Mouse (Mus musculus): ENCODE measurements around the gene Pdhx. TPM values are rescaled to one million over a fixed set of nuclear protein-coding genes. Genes with fewer than 3 reads are reported as not detected.

The Pdhx gene
- total RNA-seq, 1 experiment from 2014 or later = 15.2 TPM

- no peak for ATAC-seq (replicated peaks; ENCODE audit: insufficient number of reproducible peaks, low FRiP score, low TSS enrichment, poor library complexity, severe bottlenecking)
These were observed 5.6 kb downstream of the Pdhx start for GRCm38 (mm10) chr2:103067552-103068207.

GRCm38 (mm10) chr2:103066683-103067551 is 6.4 kb downstream of the Pdhx start:
- ATAC-seq (replicated peaks; ENCODE audit: insufficient number of reproducible peaks, low FRiP score, low TSS enrichment, poor library complexity, severe bottlenecking) = no peak

- no peak for ATAC-seq (replicated peaks; ENCODE audit: insufficient number of reproducible peaks, low FRiP score, low TSS enrichment, poor library complexity, severe bottlenecking)
These were observed 10.4 kb downstream of the Pdhx start for GRCm38 (mm10) chr2:103062865-103063264.

GRCm38 (mm10) chr2:103058266-103058665 is 15.0 kb downstream of the Pdhx start:
- no peak for ATAC-seq (replicated peaks; ENCODE audit: insufficient number of reproducible peaks, low FRiP score, low TSS enrichment, poor library complexity, severe bottlenecking)

DNA sequence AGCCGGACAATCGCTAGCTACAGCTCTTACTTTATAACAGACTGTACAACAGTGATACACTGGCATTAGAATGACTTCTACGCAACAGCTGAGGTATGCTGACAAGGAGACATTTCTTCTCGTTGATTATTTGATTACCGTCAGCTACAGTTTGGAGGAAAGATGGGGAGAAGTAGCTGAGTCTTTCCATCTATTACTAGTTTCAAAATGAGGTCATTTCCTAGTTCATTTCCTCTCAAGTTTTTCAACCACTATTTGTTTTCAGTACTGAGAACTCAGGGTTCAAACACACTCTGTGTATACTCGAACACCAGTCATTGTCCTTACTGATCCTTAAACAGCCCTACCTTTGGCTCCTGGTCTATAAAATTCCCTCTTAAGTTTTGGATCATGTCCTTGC is 17.5 kb downstream of the Pdhx start:
- ATAC-seq (replicated peaks; ENCODE audit: insufficient number of reproducible peaks, low FRiP score, low TSS enrichment, poor library complexity, severe bottlenecking) = no peak

DNA sequence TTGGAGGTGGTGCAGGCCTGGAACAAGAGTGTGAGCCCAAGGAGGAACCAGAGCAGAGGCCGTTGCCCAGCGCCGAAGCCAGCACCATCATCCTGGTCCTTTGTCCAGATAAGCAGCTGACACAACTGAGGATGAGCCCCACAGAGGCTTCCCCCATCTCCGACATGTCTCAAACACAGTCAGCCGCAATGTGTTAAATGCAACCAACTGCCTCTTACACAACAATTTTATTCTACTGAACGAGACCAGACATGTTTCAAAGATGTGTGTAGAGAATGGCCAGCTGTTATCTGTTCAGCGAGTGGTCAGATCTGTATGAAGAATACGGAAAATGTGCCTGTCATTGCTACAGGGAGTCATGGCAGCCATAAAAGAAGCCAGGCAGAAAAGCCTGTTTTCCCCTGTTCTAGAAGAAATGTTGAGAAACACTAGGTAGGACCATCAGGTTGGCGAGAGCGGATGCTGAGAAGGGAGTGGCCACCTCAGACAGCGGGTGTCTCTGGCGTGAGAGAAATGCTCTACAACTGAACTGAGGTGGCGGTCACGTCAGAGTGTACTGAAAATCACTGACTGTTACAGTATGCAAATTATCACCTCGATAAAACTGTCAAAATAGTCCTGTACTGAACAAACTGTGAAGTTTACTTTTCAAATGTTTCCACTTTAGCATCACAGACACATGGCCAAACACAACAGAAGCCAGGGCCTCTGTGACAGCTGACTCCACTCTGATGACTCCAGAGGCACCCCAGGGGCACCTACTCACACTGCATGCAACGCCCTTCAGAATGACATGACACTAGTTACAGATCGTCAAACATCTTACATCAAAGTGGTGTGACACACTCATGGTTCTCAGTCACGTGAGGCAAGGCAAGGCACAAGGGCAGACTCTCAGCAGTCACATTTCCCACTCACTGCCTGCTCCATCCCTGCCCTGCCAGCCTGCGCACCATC is 21.1 kb downstream of the Pdhx start:
- peak; percentile 47; the same call in 1 of the 2 replicates for ATAC-seq (replicated peaks; ENCODE audit: insufficient number of reproducible peaks, low FRiP score, low TSS enrichment, poor library complexity, severe bottlenecking)

DNA sequence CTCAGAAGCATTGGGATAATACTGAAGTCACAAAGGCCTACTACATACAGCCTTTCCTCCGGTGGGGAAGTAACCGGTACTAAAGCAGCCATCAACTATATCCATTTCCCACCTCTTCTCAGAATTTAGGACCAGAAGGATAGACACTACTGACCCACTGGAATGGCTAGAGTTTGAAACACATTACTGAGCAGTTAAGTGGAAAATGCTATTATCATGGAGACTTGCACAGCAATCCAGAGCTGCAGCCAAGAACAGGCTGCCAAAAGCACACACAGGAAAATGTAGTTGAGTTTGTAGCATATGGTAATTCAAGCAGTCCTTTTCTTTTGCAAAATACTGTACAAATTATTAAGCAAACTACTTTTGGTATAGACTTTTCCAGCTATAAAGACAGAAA is 28.0 kb downstream of the Pdhx start:
- ATAC-seq (replicated peaks; ENCODE audit: insufficient number of reproducible peaks, low FRiP score, low TSS enrichment, poor library complexity, severe bottlenecking) = no peak

GRCm38 (mm10) chr2:103040896-103041295 is 32.4 kb downstream of the Pdhx start:
- no peak for ATAC-seq (replicated peaks; ENCODE audit: insufficient number of reproducible peaks, low FRiP score, low TSS enrichment, poor library complexity, severe bottlenecking)

DNA sequence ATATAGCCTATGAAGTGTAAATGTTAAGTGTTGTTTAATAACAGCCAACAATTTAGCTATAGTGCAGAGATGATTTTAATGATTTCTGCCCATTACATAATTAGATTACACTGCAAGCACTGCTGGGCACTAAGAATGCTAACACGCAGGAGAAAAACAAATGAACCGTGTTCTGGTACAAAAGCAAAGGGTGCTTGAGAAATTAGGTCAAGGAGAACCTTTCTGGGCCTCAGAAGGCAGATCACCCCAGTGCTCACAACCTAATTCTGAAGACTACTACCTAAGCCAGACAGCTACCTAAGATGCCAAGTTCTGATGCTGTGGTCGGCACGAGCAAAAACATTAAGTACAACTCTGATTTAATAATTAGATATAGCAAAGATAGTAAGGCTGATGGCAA is 35.5 kb downstream of the Pdhx start:
- ATAC-seq (replicated peaks; ENCODE audit: insufficient number of reproducible peaks, low FRiP score, low TSS enrichment, poor library complexity, severe bottlenecking) = no peak

- no peak for ATAC-seq (replicated peaks; ENCODE audit: insufficient number of reproducible peaks, low FRiP score, low TSS enrichment, poor library complexity, severe bottlenecking)
These were observed 50.6 kb downstream of the Pdhx start for GRCm38 (mm10) chr2:103022728-103023127.

DNA sequence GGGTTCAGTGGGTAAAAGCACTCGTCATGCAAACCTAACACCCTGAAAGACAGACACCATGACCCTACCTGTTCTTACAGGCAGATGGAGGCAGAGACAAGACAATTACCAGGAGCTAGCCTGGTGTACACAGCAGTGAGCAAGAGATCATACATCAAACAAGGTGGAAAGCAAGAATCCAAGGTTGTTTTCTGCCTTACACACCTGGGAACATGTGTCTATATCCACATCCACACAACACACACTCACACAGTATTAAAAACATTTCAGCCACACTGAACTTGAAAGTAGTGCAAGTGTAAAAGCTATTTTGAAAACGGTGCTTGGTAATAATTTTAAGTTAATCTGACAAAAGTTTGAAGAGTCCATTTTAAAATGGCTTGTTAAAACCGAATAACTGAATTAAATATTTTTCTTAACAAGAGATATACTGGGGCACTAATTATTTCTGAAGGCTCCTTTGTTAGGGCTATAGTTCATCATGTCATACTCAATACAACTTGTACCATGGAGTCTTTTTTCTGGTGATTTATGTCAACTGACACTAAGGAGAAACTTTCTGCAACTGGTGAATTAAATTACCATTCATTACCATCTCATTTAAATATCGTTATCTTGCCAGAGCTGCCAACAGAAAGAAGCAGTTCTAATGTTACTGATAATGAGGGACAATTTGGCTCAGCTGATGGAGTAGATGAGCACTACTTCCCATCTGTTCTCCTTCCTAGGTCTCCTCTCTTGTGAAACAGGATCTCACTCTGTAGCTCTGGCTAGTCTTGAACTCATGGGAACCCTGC is 52.9 kb downstream of the Pdhx start:
- no peak for ATAC-seq (replicated peaks; ENCODE audit: insufficient number of reproducible peaks, low FRiP score, low TSS enrichment, poor library complexity, severe bottlenecking)

DNA sequence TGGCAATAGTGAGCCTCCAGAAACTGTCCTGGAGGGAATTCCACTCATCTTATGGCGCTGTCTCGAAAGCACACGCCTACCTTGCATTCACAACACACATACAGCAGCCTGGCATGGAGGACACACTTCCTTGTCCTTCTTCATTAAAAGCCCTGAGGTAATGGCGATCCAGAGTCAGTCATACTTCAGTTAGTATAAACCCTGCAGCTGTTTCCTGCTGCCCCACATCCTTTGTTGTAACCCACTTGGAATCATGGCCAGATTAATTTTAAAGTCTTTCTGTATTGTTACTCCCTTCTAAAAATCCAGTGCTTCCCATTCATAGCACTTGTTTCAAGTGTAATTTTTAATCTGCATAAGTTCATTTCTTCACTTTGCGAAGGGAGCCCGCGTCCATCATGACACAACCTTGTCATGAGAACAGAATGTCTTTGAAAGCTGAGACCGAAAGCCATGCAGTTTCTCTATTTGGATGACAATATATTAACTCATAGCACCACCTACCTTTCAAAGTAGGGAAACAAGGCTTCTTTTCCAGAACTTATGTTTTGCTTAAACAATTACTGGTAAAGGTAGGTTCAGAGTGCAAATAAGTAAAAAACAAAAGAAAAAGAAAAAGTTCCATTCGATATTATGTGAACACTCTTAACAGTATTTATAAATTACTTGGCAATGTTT is 54.4 kb downstream of the Pdhx start:
- peak; percentile 76 for ATAC-seq (replicated peaks; ENCODE audit: insufficient number of reproducible peaks, low FRiP score, low TSS enrichment, poor library complexity, severe bottlenecking)

- ATAC-seq (replicated peaks; ENCODE audit: insufficient number of reproducible peaks, low FRiP score, low TSS enrichment, poor library complexity, severe bottlenecking) = no peak
These were observed 55.9 kb downstream of the Pdhx start for GRCm38 (mm10) chr2:103017391-103017824.

- no peak for ATAC-seq (replicated peaks; ENCODE audit: insufficient number of reproducible peaks, low FRiP score, low TSS enrichment, poor library complexity, severe bottlenecking)
These were observed 57.2 kb downstream of the Pdhx start for GRCm38 (mm10) chr2:103016089-103016488.

- no peak for ATAC-seq (replicated peaks; ENCODE audit: insufficient number of reproducible peaks, low FRiP score, low TSS enrichment, poor library complexity, severe bottlenecking)
These were observed 60.3 kb downstream of the Pdhx start for GRCm38 (mm10) chr2:103012782-103013575.

- ATAC-seq (replicated peaks; ENCODE audit: insufficient number of reproducible peaks, low FRiP score, low TSS enrichment, poor library complexity, severe bottlenecking) = peak; percentile 82
These were observed 65.1 kb downstream of the Pdhx start for GRCm38 (mm10) chr2:103008221-103008620.

DNA sequence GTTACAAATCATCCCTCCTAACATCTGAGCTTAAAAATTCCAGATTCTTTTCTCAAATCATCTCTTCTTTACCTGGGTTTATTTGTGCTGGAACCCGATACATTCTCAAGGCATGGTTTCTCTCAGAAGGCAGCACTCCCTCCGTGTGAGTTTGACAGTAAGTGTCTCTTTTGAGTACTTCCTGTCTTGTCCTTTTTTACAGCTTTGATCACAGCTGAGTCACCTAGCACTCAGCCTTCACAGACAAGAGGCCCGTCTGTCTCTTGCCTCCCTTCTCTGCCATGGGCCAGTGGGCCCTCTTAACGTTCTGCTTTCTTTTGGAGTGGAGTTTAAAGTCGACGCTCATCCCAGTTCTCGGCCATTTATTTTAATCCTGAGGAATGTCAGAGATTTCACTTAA is 68.7 kb downstream of the Pdhx start:
- no peak for ATAC-seq (replicated peaks; ENCODE audit: insufficient number of reproducible peaks, low FRiP score, low TSS enrichment, poor library complexity, severe bottlenecking)

Data from monocyte, adult 5-6 weeks (primary cell).